Mouse (Mus musculus) ovary, postnatal 36 days (tissue): Measurements from ENCODE around the gene Bicra.

ENCODE experiments used
- DNase-seq: peaks from one replicate; pipeline ENCODE4 v3.0.0; 2022; ENCODE audit warnings: low spot score, mixed read lengths

Gene Bicra

DNA sequence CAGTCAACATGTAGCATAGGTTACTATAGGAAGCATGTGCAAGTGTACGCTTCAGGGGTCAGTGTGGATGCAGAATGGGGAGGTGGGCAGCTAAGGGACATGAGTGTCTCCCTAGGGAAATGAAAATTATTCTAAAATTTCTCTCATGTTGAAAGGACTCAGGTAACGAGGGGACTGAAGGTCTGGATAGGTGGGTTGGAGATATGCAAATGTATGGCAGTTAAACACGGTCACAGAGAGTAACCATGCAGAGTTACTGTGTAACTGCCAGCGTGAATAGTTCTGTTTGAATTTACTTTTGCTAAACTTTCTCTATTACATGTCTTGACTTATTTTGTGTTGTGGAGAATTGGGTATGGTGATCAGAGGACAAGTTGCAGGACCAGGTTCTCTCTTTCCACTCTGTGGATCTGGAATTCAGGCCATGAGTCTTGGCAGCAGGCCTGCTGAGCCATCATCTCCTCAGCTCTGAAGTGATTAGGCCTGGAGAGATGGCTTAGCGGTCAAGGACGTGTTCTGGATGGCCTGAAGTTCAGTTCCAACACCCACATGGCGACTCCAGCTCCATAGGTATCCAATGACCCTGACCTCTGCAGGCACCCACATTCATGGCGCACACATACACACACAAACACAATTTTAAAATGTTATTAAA, 33.1 kb downstream of the Bicra start:
- no peak for DNase-seq

DNA sequence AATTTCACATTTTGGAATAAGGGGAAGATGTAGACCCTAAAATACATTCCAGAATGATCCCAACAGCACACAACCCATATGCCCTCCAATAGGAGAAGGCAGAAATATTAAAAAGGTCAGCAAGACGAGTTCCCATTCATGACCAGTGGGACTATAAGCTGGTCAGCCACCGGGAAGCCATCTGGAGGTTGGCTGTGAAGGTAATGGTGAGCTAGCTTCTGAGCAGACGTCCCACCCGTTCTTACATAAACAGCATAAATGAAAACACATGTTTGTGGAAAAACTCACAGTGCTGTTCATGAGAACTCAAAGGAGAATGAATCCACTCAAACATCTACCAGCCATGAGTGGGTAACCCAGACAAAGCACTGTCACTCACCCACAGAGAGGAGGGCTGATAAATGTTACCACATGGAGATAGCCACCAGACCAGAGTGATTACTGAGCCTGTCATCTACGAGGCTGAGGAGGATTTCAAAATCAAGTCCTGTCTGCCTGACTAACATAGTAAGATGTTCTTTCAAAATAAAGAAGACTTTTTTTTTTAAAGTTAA, 33.9 kb downstream of the Bicra start:
- no peak for DNase-seq

DNA sequence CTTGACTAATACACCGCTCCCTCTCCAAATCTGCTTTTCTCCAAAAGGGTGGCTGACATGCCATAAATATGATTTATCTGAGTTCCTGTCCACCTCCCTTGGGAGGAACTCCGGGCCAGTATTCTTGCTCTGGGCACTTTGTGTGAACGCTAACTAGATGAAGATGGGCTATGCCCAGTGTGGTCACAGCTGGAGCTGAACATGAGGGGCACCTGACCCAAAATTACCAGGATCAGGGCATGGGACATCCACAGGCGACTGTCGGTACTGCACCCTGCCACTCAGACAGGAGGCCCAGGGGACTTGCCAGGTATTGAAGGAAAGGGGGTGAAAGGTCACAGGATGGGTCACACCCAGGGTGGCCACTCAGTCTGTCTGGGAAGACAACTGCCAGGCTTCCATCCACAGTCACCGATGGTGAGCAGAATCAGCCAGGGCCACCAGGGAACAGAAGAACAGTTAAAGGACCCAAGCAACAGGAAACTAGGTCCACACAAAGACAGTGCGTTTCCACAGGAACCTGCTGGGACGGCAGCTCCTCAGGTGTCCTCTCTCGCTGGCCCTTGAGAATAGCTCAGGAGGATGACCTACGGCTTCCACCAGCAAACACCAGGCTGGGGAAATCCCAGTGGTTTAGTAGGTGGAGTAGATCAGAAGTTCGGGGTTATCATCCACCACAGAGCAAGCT, 35.0 kb downstream of the Bicra start:
- no peak for DNase-seq

DNA sequence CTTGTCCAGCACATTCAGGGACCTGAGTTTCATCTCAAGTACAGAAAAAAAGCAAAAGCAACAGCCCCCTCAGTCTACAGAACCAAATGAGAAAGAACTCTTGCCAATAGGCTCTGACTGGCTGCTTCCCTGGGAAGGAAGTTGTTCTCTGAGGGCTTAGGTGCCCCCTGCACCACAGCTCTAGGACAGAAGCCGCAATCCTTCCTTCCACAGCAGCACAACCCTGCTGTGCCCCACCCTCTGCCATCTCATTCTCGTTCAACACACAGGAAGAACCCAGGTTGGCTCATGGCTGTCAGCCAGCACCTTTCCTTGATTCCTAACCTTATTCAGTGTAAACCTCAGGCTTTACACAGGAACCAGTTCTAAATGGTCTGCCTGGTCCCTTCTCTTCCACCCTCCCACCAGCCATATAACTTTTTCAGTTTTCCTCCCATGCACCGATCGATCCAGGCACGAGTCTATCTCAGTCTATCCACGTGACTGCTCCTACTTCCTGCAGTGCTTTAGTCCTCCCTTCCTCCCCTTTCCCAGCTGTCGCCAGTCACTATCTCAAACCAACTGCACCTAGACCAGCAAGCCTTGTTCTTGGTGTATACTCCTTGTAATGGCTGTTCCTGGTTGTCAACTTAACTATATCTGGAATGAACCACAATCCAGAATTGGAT, 36.2 kb downstream of the Bicra start:
- DNase-seq, result no peak

DNA sequence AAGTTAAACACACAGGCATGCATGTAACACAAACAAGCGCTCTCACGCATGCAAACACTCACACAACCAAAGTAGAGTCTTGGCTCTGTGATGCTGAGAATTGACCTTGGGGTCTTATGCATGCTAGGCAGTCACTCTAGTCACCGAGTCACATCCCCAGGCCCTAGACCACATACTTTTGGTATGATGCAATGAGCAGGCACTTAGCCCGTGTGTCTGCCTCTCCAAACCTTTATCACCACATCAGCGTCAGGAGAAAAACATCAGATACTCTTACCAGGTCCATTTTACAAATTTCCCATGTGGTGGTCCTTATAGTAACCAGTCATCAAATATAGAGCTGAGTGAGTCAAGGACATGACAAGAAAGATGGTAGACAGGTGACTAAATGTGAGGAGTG, 37.1 kb downstream of the Bicra start:
- DNase-seq, result no peak

DNA sequence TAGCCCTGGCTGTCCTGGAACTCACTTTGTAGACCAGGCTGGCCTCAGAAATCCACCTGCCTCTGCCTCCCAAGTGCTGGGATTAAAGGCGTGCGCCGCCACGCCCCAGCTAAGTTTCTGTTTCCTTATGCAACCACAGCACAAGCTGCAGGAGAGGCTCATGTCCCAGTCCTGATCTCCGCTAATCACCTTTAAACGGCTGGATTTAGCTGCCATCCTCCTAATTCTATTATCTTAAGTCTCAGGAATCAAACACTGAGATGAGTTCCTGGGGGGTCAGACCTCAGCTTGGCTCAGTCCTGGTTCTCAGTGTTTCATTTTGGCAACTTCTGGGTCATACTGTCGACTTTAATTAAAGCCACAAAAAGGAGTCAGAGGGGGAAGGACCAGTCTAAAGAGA, 38.1 kb downstream of the Bicra start:
- no peak for DNase-seq

DNA sequence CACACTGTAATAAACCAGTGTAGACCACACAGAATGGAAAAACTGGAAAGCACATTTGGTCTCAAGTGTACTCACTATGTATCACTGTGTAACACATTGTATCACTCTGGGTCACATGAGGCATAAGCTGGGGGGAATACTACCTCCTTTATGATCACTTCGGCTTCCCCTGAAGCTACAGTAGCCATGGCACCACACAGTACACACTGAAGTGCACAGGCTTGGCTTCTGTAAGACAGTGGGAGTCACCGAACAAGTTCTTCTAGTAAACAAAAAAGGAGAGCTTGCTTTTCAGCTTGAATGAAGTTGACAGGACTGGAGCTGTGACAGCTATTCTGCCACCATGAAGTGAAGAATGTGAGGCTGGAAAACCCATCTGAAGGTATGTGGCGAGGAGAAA, 42.7 kb downstream of the Bicra start:
- DNase-seq, result no peak

DNA sequence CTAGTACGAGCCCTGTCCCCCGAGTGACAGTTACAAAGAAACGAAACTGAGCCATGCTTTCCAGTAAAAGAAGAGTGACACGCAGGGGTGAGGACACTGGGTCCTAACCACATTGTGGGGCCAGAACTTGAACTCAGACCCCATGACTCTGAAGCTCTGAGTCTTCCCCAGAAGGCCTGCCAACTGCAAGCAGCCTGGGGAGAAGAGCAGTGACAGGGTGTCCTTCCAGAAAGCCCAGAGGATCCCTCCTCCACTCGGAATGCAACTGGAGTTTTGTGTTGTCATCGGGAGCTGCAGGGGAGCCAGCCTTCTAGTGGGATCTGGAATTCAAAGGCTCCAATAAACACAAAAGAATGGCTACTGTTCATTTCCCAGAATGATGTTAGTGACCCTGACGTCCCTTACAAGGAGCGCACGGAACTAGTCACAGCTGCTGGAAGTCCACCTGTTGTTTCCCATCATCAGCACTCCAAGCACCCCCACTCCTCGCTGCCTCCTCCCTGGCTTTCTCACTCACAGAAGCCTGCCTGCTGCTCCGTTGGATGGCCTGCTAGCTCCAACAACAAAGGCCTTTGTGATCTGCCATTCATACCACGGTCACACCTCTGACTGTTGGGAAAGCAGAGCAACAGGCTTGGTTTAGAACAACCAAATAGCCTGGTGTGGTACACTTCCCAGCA, 43.4 kb downstream of the Bicra start:
- no peak for DNase-seq

DNA sequence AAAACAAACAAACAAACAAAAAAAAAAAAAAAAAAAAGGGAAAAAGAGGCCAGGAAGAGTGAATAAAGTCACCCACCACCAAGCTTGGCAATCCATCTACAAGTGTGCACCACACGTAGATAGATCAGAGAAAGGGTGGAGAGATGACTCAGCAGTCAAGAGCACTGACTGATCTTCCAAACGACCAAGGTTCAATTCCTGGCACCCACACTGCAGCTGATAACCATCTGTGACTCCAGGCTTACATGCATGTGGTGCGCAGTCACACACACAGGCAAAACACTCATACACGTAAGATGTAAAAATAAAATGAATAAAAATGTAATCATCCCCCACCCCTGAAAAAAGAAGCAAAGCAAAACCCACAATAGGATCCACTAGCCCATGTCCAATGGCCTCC, 44.7 kb downstream of the Bicra start:
- no peak for DNase-seq

DNA sequence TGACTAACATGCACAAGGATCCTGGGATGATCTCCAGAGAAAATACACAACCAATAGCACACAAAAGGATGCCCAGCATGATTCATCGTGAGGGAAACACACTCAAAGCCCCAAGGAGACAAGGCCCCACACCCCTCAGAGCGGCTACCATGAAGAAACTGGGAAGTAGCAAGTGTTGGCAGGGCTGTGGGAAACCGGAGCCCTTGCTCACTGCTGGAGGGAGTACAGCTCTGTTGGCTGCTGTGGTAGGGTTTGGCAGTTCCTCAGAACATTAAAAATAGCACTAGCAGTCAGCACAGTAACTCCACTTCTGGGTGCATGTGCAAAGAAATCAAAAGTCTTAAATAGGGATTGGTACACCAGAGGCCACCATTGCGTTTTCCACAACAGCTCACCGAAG, 45.5 kb downstream of the Bicra start:
- DNase-seq, result peak; percentile 43

DNA sequence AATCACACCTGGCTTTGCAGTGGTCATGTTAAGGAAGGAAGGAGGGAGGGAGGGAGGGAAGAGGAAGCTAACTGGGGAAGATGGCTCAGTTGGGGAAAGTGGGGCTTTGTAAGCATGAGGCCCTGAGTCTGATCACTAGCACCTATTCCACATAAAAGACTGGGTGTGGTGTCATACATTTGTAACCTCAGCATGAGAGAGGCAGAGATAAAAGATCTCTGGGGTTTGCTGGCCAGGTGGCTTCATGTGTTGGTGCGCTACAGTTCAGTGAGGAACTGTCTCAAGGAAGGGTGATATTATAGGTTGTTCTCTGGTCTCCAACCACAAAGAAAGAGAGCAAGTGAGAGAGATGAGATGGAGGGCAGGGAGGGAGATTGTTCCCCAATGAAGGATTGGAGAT, 46.0 kb downstream of the Bicra start:
- DNase-seq, result no peak

DNA sequence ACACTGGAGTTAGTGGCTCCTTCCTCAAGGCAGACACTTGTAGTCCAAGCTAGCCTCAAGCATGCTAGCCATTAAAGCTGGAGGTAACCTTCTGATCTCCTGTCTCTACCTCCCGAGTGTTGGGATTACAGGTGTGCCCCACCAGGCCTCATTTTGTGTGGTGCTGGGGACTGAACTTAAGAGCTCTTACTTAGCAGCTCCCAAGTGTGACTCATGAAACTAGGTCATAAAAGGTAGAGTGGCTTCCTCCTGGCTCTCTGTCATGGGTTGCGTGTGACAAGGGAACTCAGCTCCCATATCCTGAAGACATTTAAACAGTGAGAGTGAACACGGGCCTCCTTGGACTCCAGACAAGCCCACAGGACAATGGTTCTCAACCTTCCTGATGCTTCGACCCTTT, 53.9 kb downstream of the Bicra start:
- no peak for DNase-seq

DNA sequence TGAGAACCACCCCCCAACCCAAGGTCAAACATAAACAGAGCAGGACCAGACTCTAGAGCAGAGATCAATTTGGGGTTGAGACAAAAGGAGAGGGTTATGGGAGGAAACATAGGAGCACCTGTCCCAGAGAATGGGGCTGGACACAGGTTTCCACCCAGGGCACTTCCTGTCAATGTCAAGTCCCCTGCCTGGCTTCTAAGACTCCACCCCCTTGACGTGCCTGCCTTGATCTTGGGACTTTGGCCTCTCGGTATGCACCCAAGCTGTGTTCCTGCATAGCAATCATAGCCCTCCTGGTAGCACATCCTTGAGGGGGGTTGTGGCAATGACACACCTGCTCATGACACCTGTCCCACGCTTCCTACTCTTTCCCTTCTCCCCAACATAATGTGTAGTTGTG, 54.6 kb downstream of the Bicra start:
- DNase-seq, result no peak

DNA sequence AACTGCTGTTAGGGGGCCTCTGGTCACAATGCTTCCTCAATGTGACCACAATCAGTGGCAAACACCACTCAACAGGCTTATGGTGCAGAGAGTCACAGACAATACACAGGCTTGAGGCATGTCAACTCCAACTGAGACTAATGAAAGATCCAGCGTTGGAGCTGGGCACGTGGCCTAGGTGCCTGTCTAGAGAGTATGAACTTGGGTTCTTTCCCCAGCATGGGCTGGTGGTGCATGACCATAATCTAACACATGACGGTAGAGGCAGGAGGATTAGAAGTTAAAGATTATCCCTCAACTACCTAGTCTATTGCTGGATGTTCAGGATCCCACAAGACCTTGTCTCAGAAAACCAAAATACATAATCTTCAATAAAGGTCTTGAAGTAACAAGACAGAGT, 56.0 kb downstream of the Bicra start:
- no peak for DNase-seq

DNA sequence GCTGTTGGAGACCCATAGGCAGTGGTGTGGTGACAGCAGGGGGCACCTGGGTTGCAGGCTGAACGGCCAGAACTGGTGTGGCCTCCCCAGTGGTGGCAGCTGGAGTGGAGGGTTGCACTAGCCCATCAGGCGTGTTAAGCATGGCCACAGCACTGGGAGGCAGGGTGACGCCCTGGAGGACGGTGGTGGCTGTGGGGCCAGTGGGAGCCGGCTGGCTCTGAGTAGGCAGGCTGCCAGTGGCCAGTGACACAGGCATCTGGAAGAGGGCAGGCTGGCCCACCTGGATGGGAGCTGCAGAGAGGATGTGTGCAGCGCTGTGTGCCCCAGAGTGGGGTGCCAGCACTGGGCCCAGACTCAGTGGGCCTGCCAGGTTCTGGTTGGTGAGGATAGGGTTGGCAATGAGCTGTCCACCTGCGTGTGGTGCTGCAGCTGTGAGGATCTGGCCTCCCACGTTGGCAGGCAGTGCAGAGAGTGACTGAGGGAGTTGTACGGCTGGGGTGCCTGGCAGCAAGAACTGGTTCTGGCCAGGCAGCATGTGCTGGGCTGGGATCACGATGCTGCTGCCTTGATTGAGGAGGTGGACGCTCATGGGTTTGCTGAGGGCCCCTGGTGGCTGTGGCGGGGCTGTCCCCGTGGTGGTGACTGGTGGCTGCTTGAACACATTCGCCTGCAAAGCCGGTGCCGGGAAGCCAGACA, 59.9 kb downstream of the Bicra start:
- DNase-seq, result no peak

DNA sequence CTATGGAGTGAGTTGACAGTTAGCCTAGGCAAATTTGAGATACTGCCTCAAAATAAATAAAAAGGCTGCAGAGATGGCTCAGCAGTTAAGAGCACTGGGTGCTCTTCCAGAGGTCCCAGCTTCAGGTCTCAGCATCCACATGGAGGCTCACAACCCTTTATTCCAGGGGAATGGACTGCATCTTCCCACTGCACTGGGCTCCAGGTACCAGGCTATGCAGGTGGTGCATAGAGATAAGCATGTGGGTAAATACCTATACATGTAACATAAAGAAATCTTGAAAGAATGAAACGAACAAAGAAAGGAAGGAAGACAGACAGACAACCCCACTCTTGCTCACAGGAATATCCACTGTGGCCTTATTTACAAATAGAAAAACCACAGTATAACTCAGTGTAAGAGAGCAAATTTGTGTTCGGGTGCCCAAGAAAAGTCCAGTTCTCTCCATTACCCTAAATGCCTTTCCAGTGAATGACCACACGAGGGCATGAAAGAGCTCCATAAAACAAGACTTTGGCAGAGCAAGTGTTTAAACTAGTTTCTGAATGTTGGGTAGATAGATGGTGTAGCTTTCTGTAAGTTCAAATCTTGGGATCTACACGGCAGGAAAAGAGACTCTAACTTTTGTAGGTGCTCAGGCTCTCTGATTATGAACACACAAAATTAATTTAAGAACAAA, 64.9 kb downstream of the Bicra start:
- no peak for DNase-seq

DNA sequence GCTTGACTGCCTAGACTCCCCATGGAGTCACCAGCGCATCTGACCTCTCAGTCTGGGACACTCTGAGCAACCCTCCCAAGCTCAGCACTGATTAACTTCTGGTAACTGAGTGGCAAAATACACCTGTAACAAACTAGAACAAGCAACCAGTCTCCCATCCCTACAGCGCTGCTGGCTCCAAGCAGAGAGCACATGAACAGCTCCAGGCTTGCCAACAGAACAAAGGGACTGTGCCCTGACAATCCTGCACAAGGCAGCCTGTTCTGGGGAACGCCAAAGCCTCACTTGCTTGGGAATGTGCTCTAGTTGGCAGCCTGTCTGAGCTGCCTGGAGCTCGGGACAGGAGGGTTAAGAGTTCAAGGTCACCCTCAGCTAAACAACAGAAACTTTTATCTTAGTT, 66.2 kb downstream of the Bicra start:
- DNase-seq, result no peak

DNA sequence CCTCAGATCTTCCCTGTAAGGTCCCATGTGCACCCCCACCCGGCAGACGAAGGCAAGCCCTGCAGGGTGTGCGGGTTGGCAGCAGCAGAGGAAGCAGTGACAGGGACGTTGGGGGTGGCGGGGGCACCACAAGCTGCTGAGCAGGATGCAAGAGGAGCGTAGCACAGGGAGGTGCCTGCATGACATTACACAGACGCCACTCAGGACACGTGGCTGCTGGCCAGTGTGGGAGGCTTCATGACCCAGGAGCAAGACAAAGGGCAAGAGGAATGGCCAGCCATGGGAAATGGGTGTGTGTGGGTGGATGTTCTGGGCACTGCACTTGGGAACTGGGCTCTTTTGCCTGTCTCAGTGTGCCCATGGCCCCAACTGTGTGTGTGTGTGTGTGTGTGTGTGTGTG, 67.5 kb downstream of the Bicra start:
- DNase-seq, result no peak

DNA sequence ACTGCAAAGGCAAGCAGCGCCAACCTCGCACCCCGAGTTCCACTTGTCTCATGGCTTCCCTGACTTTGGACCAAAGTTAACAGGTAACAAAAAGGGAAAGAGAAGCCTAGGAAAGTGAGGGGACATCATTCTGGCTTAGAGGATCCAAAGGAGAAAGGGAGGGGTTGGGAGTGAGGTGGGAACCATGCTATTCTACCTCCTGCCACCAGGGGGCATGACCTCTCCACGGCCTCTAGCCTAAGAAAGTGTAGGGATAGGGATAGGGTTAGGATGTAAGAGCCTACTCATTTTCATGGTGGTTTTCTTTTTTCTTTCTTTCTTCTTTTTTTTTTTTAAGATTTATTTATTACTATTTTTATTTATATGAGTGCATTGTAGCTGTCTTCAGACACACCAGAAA, 71.8 kb downstream of the Bicra start:
- peak; percentile 48 for DNase-seq

DNA sequence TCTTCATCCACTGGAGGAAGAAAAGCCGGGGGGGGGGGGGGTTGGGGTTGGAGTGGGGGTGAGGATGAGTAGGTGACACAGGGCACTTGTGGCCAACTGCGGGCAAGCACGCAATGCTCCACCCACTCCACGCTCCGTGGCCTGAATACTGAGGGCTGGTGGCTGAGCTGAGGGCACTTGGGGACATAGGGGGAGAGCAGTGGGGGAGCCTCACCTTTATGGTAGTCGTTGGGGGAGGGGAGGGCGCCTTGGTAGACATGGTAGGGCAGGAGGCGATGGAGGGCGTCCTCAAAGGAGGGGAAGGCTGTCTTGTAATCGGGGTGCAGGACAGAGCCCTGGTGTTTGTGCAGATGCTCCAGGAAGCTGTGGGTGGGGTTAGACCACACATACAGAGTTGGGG, 72.3 kb downstream of the Bicra start:
- no peak for DNase-seq

DNA sequence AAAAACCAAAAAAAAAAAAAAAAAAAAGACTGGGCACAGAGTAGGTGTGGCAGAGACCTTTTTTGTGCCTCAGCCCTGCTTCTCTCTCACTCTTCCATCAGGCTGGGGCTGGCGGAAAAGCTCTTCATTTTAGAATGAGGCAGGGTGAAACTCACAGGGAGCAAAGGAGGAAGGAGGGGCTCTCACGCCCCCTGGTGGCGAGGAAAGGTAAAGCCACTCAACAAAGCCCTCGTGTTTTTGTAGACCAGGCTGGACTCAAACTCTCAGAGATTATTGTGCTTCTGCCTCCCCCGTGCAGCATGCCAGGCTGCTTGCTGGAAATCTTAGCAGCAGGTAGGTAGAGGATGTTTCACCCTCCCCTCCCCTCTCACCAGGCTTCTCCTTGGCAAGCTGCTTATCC, 73.0 kb downstream of the Bicra start:
- DNase-seq, result peak; percentile 58

DNA sequence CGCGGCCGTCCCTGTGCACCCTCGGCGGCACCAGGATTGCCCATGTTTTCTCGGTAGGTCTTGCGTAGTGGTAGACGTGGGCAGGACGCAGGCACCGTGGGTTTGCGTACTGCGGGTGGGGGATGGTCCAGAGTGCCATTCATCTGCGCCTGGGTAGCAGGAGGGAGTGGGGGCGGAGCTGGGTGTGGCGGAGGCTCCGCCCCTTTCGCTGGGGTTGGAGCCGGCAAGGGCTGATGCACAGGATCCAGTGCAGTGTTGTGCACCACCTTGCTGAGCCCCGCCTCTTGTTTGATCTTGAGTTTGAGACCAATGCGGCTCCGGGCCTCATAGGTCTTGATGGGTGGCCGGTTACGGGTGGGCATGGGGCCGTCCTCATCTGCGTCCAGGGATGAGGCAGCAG, 75.5 kb downstream of the Bicra start:
- DNase-seq, result peak; percentile 14
